Mouse (Mus musculus) neural tube, embryonic 15.5 days (tissue): Measurements from ENCODE around the gene BC029722. TPM values are rescaled to one million over a fixed set of nuclear protein-coding genes. Genes with fewer than 3 reads are reported as not detected.

Experiments used
- ATAC-seq: fragments of 200-750 bp; cut with Nextera tagmentation; 2 replicates; pipeline ENCODE4 v1.8.0; 2017; ENCODE audit warnings: mild to moderate bottlenecking, moderate TSS enrichment, moderate library complexity; ENCODE audit not compliant: low FRiP score
- H3K27ac ChIP-seq: fragments of 300-500 bp; sonication (generic); replicated peaks from 2 replicates; pipeline ENCODE4 v1.5.1; 2015; ENCODE audit warnings: mild to moderate bottlenecking, inconsistent platforms
- H3K27me3 ChIP-seq: fragments of 300-500 bp; sonication (generic); replicated peaks from 2 replicates; pipeline ENCODE4 v1.6.1; 2015; ENCODE audit warnings: inconsistent platforms
- H3K36me3 ChIP-seq: fragments of 300-500 bp; sonication (generic); 2 replicates; pipeline ENCODE4 v1.6.1; 2015; ENCODE audit warnings: inconsistent platforms
- H3K4me1 ChIP-seq: fragments of 300-500 bp; sonication (generic); 2 replicates; pipeline ENCODE4 v1.6.1; 2015; ENCODE audit warnings: inconsistent platforms
- H3K4me2 ChIP-seq: fragments of 300-500 bp; sonication (generic); 2 replicates; pipeline ENCODE4 v1.6.1; 2015; ENCODE audit warnings: inconsistent platforms, mild to moderate bottlenecking, moderate library complexity
- H3K4me3 ChIP-seq: fragments of 300-500 bp; sonication (generic); replicated peaks from 2 replicates; pipeline ENCODE4 v1.5.1; 2015; ENCODE audit warnings: mild to moderate bottlenecking, inconsistent platforms
- H3K9ac ChIP-seq: fragments of 300-500 bp; sonication (generic); replicated peaks from 2 replicates; pipeline ENCODE4 v1.6.1; 2015; ENCODE audit warnings: mild to moderate bottlenecking, inconsistent platforms
- H3K9me3 ChIP-seq: fragments of 300-500 bp; sonication (generic); replicated peaks from 2 replicates; pipeline ENCODE4 v1.6.1; 2016; ENCODE audit warnings: inconsistent platforms
- WGBS: fragments of 180-500 bp; shearing (Covaris S2); methylation state at CpG from one replicate; pipeline ENCODE4 v1.1.7; 2015; ENCODE audit warnings: mixed read lengths; 5-methylcytosine and 5-hydroxymethylcytosine counted together
- polyA plus RNA-seq: library from polyadenylated mRNA; unstranded; fragments of >200 nt; fragmentation: Nextera tagmentation; extraction: Ambion mirVana; gene quantifications from 2 replicates; pipeline ENCODE4 v1.2.1, GENCODE M21; 2015

Gene BC029722
- polyA plus RNA-seq, 1 experiment from 2014 or later: 45.3 TPM

DNA sequence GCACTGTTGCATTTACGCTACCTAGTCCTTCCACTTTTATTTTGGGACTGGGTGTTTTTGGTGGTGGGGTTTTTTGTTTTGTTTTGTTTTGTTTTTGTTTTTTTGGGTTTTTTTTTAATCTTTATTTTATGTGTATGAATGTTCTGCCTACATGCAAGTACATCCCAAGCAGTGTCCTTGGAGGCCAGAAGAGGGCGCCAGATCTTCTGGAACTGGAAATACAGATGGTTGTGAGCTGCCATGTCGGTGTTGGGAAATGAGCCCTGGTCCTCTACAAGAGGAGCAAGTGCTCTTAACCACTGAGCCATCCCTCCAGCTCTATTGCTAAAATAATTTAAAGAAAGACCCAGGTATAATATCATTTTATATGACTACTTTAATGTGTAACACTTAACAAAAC, 16.5 kb downstream of the BC029722 start:
- Histone ChIP-seq H3K27ac (no peak overlapping the region), H3K4me2 (no peak overlapping the region), H3K4me1 (no peaks in the 10 kb centered on the region), H3K9ac (no peak overlapping the region), H3K36me3 (peaks cover 49% of the 10 kb centered on the region), H3K4me3 (no peak overlapping the region), H3K27me3 (no peaks in the 10 kb centered on the region), H3K9me3 (no peaks in the 10 kb centered on the region)
- no peak for ATAC-seq
- 55% methylated on average over 3 of the region's 3 CpGs for WGBS

DNA sequence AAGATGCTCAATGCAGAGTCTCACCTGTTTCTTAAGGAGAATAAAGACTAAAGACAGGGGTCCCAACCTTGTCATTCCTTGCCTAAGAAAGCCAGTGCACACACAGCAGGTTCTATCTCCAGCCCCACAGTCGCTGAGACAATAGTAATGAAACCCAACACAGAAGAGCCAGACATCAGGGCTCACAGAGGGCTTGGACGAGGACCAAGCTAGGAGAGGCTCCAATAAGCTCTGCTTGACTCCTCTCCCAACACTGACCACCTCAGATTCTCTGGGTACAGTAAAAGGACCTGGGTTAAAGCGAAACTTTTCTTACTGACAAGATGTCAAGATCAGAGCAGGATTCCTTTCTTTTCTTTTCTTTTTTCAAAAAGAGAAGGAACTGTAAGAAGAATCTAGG, 20.6 kb downstream of the BC029722 start:
- no peaks in the 10 kb centered on the region for H3K4me1 ChIP-seq
- no peak overlapping the region for H3K4me2 ChIP-seq
- no peak for ATAC-seq
- H3K9ac ChIP-seq: no peak overlapping the region
- H3K4me3 ChIP-seq: no peak overlapping the region
- H3K27me3 ChIP-seq: no peaks in the 10 kb centered on the region
- 63% methylated on average over 3 of the region's 3 CpGs for WGBS
- no peak overlapping the region for H3K27ac ChIP-seq
- H3K36me3 ChIP-seq: peaks cover 65% of the 10 kb centered on the region
- H3K9me3 ChIP-seq: no peaks in the 10 kb centered on the region

DNA sequence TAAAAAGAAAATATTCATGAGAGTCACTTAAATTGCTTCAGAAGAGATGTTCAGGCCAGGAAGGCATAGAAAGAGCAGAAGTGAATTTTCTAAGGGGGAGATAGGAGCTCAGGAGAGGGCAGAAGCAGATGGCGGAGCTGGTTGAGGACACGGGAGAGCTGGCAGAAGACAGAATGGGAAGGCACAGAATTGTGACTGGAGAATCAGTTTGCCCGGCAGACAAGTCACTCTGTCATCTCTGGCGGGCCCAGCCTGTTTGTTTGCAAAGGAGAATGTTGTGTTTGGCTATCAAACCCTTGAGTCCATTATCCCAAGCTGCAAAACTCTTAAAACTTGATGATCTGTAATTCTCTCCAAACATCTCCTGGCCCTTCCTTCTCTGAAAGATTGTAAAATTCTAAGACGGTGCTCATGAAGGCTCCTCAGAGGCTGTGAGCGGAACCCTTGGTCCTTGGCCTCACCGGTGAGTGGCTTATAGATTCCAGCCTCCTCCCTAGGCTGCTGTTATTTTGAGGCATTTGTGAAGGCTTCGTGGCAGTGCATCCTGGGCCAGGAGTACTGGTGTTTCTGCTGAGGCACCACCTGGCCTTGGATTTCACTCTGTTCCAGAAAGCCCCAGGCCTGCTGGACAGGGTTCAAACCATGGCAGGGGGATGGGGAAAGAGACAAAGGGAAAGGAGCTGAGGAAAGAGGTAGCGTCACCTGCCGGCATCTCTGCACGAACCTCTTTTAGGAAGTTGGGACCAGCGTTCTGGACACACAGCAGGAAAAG, 24.4 kb downstream of the BC029722 start:
- Histone ChIP-seq H3K4me2 (no peak overlapping the region), H3K36me3 (peaks cover 36% of the 10 kb centered on the region), H3K27ac (no peak overlapping the region), H3K27me3 (no peaks in the 10 kb centered on the region), H3K4me1 (no peaks in the 10 kb centered on the region), H3K9me3 (no peaks in the 10 kb centered on the region), H3K4me3 (no peak overlapping the region), H3K9ac (no peak overlapping the region)
- no peak for ATAC-seq
- 91% methylated on average over 12 of the region's 12 CpGs for WGBS

DNA sequence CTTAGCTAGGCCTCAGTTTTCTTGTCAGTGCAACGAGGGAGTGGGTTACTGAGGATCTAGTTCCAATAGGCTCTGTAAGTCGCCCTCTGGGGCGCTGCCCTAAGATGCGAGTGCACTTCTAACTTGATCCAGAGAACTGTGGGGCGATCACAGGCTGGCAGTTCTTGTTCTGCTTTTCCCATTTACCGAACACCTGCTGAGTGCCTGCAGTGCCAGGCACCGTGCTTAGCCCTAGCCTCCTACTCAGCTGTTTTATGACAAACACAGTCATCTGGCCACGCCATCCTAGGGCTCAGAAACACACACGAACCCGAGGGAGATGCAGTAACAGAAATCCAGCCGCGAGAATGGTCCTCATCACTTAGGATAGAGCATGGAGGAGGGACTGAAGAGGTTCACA, 26.3 kb downstream of the BC029722 start:
- Histone ChIP-seq H3K4me2 (no peak overlapping the region), H3K9ac (no peak overlapping the region), H3K27ac (no peak overlapping the region), H3K27me3 (no peaks in the 10 kb centered on the region), H3K4me3 (no peak overlapping the region), H3K4me1 (no peaks in the 10 kb centered on the region), H3K9me3 (no peaks in the 10 kb centered on the region), H3K36me3 (peaks cover 17% of the 10 kb centered on the region)
- ATAC-seq: no peak
- 31% methylated on average over 12 of the region's 12 CpGs for WGBS

DNA sequence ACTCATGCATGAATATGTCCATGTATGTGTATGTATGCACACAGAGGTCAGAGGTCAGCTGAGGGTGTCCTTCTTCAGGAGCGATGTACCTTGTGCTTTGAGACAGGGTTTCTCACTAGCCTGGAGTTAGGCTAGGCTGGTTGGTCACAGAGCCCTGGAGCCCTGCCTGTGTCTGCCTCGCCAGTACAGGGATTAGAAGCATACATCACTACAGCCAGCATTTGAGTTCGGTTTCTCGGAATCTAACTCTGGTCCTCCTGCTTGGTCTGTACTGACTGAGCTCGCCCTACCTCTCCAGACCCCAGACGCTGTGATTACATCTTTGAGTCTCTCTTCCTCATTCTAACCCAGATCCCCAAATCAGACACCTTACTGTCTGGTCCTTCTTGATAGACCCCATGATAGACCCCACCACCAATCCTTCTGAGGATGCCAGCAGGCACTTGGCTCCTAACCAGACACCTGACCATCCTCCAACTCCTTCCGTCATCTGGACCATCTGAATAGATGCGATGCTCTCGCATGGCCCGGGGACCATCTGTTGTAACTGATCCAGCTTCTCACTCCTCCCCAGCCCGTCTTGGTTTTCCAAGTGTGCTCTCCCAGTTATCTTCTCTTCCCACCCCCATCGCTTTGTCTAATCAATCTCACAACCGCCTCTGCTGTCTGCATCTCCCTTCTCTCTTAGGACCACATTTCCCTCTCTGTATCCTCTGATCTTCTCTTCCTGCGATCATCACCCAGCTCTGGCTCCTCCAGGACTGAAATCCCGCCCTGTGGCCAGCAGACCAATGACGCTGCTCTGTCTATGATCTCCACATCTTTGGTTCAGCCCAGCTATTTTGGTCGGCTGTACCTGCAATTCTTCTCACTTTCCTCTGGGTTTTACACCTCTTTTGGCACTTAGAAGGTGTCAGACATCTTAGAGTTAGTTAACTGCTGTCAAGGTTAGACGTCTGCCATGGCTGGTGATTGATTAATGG, 31.0 kb downstream of the BC029722 start:
- H3K9me3 ChIP-seq: no peaks in the 10 kb centered on the region
- H3K4me1 ChIP-seq: no peaks in the 10 kb centered on the region; the same call in 1 of the 2 replicates
- no peak overlapping the region for H3K4me3 ChIP-seq
- WGBS: 76% methylated on average over 18 of the region's 18 CpGs
- no peak overlapping the region for H3K27ac ChIP-seq
- no peak for ATAC-seq
- H3K27me3 ChIP-seq: no peaks in the 10 kb centered on the region
- H3K36me3 ChIP-seq: no peaks in the 10 kb centered on the region
- H3K4me2 ChIP-seq: no peak overlapping the region
- no peak overlapping the region for H3K9ac ChIP-seq

DNA sequence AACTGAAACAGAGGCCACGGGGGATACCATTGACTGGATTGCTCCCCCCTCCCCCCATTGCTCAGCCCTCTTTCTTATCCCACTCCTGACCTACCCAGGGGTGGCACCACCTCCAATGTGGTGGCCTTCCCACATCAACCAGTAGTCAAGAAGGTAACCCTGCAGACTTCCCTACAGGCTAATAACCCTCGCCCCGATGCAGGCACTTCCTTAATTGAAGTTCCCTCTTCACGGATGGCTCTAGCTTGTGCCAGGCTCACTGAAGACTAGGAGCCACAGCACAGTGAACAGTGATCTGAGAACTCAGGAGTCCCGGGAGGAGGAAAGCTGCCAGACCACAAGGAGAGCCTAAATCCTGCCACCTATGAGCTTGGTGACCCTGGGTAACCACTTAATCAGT, 32.3 kb downstream of the BC029722 start:
- H3K36me3 ChIP-seq: no peaks in the 10 kb centered on the region
- no peak overlapping the region for H3K27ac ChIP-seq
- H3K4me1 ChIP-seq: no peaks in the 10 kb centered on the region; the same call in 1 of the 2 replicates
- no peaks in the 10 kb centered on the region for H3K27me3 ChIP-seq
- H3K4me3 ChIP-seq: no peak overlapping the region
- no peak for ATAC-seq
- H3K4me2 ChIP-seq: no peak overlapping the region
- no peak overlapping the region for H3K9ac ChIP-seq
- WGBS: 73% methylated on average over 5 of the region's 5 CpGs
- H3K9me3 ChIP-seq: no peaks in the 10 kb centered on the region

DNA sequence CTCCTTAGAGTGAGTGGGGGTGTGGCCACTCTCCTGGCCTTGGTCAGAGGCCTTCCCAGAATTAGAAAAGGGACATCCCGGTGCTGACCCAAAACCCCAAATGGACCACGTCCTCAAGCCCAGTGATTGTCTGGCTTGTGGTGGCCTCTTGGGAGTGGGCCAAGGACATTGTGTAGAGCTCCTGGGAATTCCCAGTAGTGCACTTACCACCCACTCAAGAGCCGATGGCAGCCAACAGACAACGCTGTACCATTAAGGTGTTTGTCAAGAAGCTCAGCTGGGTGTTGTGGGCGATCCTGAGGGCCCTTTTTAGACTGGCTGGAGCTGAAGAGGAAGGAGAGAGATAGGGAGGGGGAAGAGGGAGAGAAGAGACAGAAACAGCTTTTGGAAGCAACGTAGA, 34.7 kb downstream of the BC029722 start:
- no peak overlapping the region for H3K4me3 ChIP-seq
- WGBS: 68% methylated on average over 6 of the region's 6 CpGs
- no peak overlapping the region for H3K4me2 ChIP-seq
- H3K27me3 ChIP-seq: no peaks in the 10 kb centered on the region
- H3K9me3 ChIP-seq: no peaks in the 10 kb centered on the region
- no peak overlapping the region for H3K27ac ChIP-seq
- peaks cover 5% of the 10 kb centered on the region; the same call in 1 of the 2 replicates for H3K4me1 ChIP-seq
- H3K36me3 ChIP-seq: no peaks in the 10 kb centered on the region
- H3K9ac ChIP-seq: no peak overlapping the region
- ATAC-seq: no peak

DNA sequence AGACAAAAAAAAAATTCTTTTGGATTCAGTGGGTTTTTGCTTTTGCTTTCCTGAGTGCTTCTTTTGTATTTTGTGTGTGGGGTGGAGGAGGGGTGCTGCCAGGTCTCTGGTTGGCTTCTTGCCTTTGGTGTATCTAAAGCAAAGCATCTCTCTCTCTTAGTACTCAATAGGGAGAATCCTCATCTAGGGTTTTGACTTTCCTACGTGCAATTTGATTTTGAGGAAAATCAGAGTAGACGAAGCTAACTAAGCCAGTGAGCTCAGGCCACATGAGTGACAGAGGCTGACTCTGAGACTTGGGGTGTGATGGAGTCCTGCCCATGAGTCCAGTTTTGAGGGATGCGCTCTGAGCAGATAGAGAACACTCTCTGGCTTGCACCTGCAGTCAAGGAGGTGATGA, 39.7 kb downstream of the BC029722 start:
- Histone ChIP-seq H3K9me3 (no peaks in the 10 kb centered on the region), H3K36me3 (no peaks in the 10 kb centered on the region), H3K9ac (no peak overlapping the region), H3K27ac (no peak overlapping the region), H3K4me1 (peaks cover 45% of the 10 kb centered on the region), H3K4me2 (no peak overlapping the region), H3K4me3 (no peak overlapping the region), H3K27me3 (0 out of 2 replicates have a peak, but pooled peaks cover 2% of the 10 kb centered on the region)
- 79% methylated on average over 3 of the region's 3 CpGs for whole genome bisulfite sequencing
- ATAC-seq: no peak

DNA sequence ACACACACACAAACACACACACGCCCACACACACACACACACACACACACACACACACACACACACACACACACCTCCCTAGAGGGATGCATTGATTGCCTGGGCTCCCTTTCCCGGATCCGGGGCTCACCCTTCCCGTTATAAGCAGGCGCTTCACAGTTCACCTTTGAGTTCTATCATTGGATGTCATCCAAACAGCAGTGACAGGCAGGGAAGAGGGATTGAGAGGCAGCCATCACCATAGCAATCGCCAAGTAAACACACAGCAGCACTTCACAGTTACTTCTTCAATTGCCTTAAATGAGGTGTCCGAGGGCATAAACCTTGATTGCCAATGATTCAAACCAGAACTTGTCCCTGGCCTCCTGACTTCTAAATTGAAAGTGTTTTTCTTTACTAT, 40.2 kb downstream of the BC029722 start:
- WGBS: 40% methylated on average over 7 of the region's 7 CpGs
- Histone ChIP-seq H3K36me3 (no peaks in the 10 kb centered on the region), H3K4me3 (no peak overlapping the region), H3K27ac (no peak overlapping the region), H3K4me1 (peaks cover 47% of the 10 kb centered on the region), H3K4me2 (no peak overlapping the region), H3K9me3 (no peaks in the 10 kb centered on the region), H3K27me3 (0 out of 2 replicates have a peak, but pooled peaks cover 6% of the 10 kb centered on the region), H3K9ac (no peak overlapping the region)
- ATAC-seq: no peak

DNA sequence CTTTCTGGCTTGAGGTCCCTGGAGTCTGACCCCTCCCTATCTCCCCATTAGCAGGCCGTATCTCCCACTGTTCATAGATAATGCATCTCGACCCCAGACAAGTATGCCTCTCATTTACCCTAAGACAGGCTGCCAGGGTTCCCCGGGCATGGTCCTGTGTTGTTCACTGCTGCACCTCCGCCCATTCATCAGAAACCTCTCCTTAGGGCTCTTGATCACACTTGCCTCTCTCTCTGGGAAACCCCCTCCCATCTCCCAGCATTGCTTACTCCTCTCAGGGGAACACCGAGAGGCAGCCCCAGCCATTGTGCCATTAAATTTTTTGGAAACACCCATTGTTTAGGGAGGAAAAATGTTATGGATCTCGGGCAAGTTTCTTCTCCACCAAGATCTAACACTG, 41.2 kb downstream of the BC029722 start:
- no peak overlapping the region for H3K4me3 ChIP-seq
- ATAC-seq: no peak
- H3K27ac ChIP-seq: no peak overlapping the region
- peaks cover 13% of the 10 kb centered on the region for H3K27me3 ChIP-seq
- peak overlapping the region; percentile 83 for H3K4me2 ChIP-seq
- H3K9me3 ChIP-seq: no peaks in the 10 kb centered on the region
- H3K4me1 ChIP-seq: peaks cover 47% of the 10 kb centered on the region
- H3K9ac ChIP-seq: no peak overlapping the region
- no peaks in the 10 kb centered on the region for H3K36me3 ChIP-seq
- 48% methylated on average over 6 of the region's 6 CpGs for WGBS

DNA sequence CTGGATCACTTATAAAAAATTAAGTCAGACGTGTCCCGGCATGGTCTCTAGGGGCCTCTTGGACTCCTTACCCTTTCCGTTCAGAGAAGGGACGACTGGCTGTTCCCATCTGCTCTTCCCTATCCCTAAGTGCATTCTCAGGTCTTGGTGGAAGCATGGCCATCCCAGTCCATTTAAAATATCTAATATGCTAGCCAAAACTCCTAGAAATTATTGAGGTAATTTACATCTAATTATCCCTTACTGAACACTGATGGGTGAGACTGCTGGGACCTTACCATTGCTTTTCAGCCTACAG, 41.6 kb downstream of the BC029722 start:
- H3K4me1 ChIP-seq: peaks cover 47% of the 10 kb centered on the region
- ATAC-seq: no peak
- no peak overlapping the region for H3K27ac ChIP-seq
- H3K27me3 ChIP-seq: peaks cover 16% of the 10 kb centered on the region
- no peak overlapping the region; the same call in 1 of the 2 replicates for H3K9ac ChIP-seq
- 35% methylated on average over 4 of the region's 4 CpGs for WGBS
- H3K4me3 ChIP-seq: no peak overlapping the region
- no peaks in the 10 kb centered on the region for H3K36me3 ChIP-seq
- H3K9me3 ChIP-seq: no peaks in the 10 kb centered on the region
- peak overlapping the region; percentile 83 for H3K4me2 ChIP-seq
